Mouse (Mus musculus) thymus, adult 2 months (tissue): ENCODE results near the gene 4930455H04Rik.

Experiments
- CTCF ChIP-seq: fragments of 200-500 bp; IDR thresholded peaks from 2 replicates; pipeline ENCODE4 v1.5.1; 2012; ENCODE audit warnings: mild to moderate bottlenecking, control low read depth, low read length, moderate library complexity, borderline replicate concordance; ENCODE audit not compliant: control insufficient read depth, poor library complexity, insufficient read depth; ENCODE audit errors: extremely low read depth
- POLR2A ChIP-seq: fragments of 200-500 bp; IDR thresholded peaks from 2 replicates; pipeline ENCODE4 v1.6.1; 2012; ENCODE audit warnings: mild to moderate bottlenecking, low read length, control low read depth, moderate library complexity; ENCODE audit not compliant: control insufficient read depth, poor library complexity, insufficient read depth; ENCODE audit errors: extremely low read depth

GRCm38 (mm10) chr3:116969003-116969402, 936 bp downstream of the 4930455H04Rik start:
- TF ChIP-seq CTCF (no peak), POLR2A (no peak)
